Mouse (Mus musculus): ENCODE measurements around the gene Ppp4r3a.
A peak's percentile ranks its signal among the peaks of the same experiment; 100 is the strongest.

The Ppp4r3a gene

DNA sequence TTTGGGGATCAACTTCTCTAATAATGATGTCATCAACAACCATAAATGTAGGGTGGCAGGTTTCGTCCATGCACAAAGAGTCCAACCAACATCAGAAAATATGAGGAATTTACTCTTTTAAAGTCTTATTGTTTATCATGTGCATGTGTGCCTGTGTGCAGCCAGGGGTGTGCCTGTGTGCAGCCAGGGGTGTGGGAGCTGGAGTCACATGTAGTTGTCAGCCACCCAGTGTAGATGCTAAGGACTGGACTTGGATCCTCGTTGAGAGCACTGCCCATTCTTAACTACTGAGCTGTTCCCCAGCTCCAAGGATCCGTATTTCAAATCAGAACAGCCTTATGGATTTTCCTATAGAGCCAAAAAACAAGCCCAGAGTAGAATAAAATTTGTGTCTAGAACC, 92.4 kb downstream of the Ppp4r3a start:
- DNase-seq = no peak

DNA sequence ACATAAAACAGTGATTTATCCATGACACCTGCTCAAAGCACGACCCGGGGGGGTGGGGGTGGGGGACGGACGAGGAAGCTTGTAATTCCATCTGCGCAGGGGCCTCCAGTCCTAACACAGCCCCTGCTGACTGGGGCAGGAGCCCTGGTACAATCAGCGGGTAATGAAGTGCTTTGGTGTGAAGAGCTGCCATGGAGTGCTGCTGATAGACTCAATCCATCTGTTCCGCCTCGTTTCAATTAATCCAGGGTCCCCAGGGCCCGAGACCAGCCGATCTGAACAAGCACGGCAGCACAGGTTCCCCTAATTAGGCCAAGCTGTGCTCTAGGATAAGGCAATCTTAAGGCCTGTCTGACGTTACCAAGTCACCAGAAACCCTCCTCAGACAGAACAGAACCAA, 93.2 kb downstream of the Ppp4r3a start:
- DNase-seq = peak in 1 of 2 experiments; percentile 21

DNA sequence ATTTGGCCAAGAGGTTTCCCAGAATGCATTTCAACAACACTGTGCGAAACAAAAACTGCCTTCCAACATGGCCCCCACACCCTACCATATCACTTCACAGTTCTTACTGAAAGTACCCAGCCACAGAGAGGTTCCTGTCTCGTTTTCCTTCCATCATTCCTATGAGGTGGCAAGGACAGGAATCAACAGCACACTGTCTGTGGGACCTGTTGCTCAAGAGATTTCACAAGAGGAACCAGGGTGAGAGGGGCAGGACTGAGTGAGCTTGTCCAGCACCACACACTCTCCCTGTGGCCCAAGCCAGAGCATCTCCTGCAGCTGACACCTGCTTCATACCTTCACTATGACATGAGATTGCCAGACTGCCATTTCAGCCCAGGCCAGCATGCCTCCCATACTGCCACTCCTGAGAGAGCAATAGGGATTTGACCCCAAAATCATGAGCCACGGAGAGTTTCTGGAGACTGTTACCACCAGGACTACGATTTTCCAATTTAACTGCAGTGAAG, 93.7 kb downstream of the Ppp4r3a start:
- DNase-seq = no peak

All from kidney, postnatal 4 days (tissue).